Mouse (Mus musculus) MEL-GATA-1-ER (cell line): Measurements from ENCODE around the gene Kng2.
"Not testable (repeated sequence)": the region's sequence is repeated elsewhere in the genome, so short reads cannot be mapped to it uniquely, and the experiment has no call there.

Experiments
- DNase-seq: peaks from one replicate; pipeline ENCODE4 v3.0.0-alpha.2; 2012; ENCODE audit warnings: low read depth; ENCODE audit errors: extremely low read depth

Gene Kng2

DNA sequence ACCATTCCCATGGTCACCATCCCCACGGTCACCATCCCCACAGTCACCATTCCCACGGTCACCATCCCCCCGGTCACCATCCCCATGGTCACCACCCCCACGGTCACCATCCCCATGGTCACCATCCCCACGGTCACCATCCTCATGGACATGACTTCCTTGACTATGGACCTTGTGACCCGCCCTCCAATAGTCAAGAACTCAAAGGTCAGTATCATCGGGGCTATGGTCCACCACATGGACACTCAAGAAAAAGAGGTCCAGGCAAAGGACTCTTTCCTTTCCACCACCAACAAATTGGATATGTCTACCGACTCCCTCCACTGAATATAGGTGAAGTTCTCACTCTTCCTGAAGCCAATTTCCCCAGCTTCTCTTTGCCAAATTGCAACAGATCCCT is 68.2 kb downstream of the Kng2 start:
- no peak for DNase-seq

DNA sequence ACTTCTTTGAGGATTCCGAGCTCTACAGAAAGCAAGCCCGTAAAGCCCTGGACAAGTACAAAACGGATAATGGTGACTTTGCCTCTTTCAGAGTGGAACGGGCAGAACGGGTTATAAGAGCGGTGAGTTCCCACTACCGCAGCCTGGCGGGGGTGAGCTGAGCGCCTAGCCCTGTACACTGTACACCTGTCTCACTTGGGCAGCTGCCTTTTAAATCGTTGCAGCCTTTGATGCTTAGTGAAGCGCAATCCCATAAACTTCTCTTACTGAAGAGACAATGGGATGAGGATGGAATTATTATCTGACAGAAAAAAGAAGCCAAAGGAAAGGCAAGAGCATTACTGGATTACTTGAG is 73.2 kb downstream of the Kng2 start:
- no peak for DNase-seq

DNA sequence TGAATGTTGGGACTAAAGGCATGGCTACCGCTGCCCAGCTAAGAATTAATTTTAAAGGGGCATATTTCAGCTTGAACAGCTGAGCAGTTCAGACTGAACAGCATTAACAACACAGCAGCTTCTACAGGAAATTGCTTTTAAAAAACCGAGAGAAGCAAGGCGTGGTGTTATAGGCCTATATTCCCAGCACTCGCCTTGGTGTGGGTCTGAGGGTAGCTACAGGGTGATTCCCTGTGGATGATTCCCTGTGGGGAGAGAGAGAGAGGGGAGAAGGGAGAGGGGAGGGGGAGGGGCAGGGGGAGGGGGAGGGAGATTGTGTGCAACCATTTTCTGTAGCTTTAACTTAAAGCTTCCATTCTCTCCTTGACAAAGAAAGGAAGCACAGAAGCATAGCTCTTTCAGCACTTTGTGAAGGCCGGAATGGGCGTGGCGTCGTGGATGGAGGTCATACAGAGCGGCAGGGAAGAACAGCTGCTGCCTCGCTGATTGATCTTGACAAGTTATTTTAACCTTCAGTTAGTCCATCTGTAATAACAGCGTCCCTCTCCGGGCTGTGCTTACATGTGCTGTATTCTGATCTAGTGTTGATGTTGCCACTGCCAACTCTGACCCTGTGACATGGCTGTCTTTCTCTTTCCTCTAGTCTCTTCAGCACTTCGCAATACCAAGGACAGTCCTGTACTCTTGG is 73.7 kb downstream of the Kng2 start:
- no peak for DNase-seq

DNA sequence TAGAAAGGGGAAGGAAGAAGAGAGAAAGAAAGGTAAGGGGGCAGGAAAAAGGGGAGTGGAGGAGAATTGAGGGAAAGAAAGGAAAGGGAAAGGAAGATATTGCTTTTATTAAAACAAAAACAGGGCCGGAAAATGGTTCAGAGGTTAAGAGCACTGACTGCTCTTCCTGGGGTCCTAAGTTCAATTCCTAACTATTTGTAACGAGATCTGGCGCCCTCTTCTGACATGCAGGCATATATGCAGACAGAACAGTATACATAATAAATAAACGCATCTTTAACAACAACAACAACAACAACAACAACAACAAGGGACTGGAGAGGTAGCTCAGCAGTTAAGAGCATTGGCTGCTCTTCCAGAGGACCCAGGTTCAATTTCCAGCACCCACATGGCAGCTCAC is 76.2 kb downstream of the Kng2 start:
- DNase-seq: no peak

DNA sequence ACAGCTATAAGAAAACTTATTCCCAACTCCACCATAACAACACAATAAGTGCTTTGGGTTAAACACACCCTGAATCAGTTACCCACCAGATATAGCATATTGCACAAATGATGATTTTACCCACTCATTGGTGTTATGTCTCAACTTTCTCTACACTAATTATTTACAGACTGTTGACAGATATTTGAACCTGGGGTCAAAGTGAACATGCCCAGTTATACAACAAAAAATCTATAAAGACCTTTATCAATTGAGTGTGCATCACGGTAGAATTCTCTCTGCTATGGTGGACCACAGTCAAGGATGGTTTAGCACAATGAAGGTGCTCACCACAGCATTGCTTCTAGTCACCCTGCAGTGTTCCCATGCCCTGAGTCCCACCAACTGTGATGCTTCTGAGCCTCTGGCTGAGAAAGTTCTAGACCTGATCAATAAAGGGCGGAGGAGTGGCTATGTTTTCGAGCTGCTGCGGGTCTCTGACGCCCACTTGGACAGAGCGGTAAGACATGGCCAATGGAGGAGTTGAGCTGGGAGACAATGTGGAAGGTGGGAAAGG is 78.4 kb downstream of the Kng2 start, which contains the start of gene Hrg:
Gene Hrg (plus strand): TSS at position 233 of the 556 bp plus-strand sequence.
- no peak for DNase-seq

DNA sequence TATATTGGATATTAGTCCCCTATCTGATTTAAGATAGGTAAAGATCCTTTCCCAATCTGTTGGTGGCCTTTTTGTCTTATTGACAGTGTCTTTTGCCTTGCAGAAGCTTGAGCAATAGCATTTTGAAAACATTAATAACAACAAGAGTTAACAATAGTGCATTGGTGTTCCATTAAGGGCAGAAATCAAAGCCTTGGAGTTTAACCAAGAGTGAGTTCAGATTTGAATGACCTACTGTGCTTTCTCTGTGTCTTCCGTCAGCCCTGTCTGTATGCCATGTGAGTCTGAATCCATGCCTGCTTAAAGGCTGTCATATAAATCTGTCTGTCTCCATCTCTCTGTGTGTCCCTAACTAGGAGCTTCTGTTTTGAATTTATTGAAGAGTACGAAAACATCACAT is 81.9 kb downstream of the Kng2 start:
- no peak for DNase-seq

DNA sequence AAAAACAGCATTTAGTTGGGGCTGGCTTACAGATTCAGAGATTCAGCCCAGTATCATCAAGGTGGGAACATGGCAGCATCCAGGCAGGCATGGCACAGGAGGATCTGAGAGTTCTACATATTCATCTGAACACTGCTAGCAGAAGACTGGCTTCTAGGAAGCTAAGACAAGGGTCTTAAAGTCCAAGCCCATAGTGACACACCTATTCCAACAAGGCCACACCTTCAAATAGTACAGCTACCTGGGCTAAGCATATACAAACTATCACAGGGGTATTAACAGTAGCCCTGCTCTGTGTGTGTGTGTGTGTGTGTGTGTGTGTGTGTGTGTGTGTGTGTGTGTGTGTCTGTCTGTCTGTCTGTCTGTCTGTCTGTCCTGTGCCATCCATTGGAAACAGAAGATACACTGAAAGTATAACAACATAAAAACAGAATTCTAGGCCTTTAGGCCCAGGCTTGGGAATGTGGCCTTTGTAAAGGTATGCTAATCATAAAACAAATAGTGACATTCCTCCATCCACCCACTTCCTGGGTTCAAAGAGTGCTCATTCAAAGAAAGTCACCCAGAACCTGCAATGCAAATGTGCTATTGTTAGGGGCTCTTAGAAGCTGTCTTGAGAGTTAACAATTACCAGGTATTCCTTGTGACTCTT is 87.3 kb downstream of the Kng2 start:
- not testable (repeated sequence) for DNase-seq

DNA sequence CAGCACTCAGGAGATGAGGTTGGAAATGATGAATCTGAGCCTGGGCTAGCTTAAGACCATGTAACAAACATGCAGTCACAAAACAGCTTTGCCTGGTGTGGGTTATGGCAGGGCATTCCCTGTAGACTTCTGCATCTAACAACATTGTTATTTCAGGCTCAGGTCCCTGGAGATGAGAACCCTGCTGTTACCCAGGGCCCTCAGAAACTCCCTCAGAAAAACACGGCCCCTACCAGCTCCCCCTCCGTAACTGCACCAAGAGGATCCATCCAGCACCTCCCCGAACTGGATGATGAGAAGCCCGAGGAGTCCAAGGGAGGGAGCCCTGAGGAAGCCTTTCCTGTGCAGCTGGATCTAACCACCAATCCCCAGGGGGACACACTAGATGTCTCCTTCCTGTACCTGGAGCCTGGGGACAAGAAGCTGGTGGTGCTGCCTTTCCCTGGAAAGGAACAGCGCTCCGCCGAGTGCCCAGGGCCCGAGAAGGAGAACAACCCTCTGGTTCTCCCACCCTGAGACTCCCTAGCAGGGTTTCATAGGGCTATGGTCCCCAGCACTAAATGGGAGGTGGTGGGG is 90.1 kb downstream of the Kng2 start:
- DNase-seq: no peak

DNA sequence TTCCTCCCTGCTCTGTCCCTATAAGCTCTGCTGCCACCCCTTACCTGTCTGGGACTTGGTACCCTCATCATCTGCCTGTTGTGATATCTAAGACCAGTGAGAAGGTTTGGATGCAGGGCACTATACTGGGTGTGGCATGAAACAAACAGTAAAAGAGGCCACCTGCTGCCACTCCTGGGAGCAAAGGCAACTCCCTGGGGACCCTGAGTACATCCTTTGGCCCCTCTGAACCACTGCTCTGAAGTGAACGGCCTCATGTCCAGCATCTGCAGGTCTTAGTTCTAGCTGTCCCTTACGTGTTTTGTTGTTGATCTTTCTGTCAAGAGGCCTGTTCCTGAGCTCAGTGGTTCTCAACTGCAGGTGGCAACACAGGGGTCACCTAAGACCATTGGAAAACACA is 90.7 kb downstream of the Kng2 start:
- no peak for DNase-seq

DNA sequence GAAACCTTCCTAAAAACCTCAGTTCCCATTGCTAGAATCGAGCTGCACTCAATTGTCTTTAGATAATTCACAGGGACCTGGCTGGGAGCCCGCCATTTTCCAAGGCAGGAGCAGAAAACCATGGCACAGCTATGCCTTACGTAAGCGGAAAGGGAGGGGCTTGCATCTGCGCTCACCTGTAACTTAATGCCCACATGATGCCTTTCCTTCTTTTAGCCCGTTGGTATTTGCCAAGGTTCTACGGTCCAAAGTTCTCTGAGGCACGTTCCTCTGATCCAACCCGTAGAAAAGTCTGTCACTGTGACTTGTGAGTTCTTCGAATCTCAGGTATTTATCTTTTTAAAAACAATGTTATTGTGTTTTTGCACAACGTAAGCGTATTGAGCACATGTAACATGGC is 91.7 kb downstream of the Kng2 start:
- no peak for DNase-seq
